Mouse (Mus musculus): Measurements from ENCODE around the gene Rps11.

The Rps11 gene

DNA sequence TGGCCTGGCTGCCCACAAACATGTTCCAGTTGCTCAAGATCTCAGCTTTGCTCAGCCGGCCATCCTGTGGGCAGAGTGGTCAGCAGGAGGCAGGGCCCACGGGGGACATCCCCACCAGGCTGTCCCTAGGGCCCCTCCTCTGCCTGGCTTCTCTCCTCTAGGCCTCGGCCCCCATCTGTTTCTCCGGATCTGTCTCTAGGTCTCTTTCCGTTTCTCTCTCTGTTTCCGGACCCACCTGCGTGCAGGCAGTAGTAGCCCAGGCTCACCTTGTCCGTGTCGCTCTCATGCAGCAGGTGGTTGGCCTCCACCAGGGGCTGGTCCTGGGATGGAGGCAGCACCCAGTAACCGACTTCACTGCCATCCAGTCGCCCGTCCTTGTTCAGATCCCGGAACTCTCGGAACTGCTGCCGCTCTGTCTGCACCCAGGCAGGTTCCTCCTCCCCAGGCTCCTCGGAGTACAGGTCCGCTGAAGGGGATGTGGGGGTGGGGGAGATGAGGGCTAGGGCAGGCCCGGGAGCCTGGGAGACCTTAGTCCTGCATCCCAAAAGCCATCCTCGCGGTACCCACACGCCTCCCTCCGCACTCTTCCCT lies 40.8 kb downstream of the Rps11 start:
- no peak for DNase-seq (ENCODE audit: low spot score)

DNA sequence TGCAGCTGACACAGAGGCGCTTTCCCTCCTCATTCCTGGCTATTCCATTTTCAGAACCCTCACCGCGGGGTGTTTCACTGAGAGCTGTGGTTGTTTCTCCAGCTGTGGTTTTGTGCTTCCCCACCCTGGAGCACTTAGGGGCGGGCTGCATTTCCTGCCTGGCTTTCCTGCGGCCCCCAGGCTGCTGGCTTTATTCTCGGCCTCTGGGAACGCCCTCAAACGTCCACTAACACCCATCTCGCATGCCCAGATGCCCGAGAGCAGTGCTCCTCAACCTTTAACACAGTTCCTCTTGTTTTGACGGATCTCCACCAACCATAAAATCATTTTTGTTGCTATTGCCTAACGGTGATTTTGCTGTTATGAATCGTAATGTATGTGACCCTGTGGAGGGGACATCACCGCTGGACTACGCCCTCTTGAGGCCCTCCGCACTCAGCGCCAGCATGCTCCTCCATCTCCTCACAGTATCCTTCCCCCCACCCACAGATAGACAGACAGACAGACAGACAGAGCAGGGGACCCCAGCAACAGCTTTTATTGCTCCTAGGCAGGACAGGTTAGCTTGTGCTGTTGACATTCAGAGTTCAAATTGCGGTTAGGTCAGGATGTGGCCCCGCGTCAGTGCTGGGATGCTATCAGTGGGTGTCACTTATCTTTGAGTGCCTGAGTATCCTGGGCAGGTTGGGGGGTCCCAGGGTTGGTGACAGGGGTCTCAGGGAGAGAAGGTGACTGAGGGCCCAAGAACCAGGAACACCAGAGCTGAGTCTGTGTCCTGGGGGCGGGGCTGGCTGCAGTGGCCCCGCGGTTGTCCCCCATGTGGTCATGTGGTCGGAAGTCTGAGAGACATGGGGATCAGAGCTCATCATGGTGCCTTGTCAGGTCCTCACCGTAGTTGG lies 41.6 kb downstream of the Rps11 start:
- DNase-seq (ENCODE audit: low spot score): no peak

DNA sequence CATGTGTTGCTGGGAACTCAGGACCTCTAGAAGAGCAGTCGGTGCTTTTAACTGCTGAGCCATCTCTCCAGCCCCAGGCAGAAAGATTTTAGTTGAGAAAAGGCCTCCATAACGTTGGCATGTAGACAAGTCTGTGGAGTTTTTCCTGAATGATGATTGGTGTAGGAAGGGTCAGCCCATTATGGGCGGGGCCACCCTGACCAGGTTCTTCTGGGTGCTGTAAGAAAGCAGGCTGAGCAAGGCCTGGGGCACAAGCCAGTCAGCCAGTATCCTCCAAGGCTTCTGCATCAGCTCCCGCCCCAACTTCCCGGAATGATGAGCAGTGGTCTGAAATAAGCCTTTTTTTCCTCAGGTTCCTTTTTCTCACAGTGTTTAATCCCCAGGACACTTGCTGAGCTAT lies 43.2 kb downstream of the Rps11 start:
- no peak for DNase-seq (ENCODE audit: low spot score)

DNA sequence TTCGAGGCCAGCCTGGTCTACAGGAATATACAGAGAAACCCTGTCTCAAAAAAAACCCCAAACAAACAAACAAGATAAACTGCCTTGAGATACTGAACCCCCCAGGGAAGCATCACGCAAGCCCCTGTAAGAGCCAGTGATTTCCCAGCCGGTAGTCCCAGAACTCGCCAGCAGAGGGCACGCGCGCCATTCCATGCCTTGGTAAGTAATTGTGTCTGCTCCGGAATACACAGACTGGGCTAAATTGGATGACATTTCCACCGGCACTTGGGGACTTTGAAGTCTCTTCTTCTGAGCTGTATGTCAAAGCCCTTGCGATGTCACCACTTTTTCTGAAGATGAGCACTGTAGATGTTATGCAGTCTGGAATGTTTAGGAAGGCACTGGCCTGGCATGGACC lies 44.4 kb downstream of the Rps11 start:
- DNase-seq (ENCODE audit: low spot score): peak; percentile 97

DNA sequence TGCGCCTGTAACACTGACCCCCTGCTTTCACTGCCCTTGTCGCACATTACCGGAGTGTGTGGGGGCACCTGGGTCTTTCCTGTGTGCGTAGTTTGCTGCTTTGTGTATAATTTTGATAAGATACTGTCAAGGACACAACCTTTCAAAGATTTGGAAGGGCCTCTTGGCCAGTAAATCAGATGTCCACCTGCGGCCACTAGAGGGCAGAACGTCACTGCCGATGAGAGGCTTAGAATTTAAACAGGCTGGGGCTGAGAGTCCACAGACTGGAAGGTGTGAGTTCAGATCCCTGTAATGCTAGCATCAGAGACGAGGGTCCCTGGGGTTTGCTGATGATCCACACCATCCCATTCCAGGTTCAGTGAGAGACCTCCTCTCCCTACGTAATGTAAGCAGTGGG lies 45.7 kb downstream of the Rps11 start:
- DNase-seq (ENCODE audit: low spot score): peak; percentile 80

DNA sequence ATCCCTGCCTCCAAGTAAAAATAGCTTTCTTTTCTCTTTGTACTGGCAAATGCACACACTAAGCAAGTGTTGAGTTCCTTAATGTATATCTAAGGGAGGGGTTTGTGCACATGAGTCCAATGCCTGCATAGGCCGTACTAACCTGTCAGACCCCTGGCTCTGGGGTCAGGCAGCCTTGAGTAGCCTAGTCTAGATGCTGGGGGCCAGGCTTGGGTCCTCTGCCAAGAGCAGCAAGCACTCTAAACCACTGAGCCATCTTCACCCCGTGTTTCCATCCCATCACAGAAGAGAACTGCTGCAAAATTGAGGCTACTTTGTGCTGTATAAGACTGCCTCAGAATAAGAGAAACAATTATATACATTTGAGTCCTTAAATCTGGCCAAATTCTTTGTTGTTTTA lies 46.4 kb downstream of the Rps11 start:
- no peak for DNase-seq (ENCODE audit: low spot score)

DNA sequence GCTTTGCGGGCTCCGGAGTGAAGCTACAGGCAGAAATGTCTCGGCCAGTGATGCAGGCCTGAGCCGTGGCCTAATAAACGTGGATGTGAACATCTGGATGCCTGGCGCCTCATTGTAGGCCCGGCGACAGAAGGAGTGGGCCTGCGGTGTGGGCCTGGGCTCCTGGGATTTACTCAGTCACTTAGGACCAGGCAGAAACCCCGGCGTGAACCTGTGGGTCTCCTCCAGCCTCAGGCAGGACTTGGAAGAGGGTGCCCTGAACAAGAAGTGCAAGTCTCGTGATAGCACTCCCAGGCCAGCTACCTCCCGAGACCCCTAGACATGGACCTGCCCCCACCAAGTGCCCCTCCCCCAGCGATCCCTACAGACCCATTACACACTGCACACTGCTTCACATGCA lies 46.9 kb downstream of the Rps11 start:
- no peak for DNase-seq (ENCODE audit: low spot score)

DNA sequence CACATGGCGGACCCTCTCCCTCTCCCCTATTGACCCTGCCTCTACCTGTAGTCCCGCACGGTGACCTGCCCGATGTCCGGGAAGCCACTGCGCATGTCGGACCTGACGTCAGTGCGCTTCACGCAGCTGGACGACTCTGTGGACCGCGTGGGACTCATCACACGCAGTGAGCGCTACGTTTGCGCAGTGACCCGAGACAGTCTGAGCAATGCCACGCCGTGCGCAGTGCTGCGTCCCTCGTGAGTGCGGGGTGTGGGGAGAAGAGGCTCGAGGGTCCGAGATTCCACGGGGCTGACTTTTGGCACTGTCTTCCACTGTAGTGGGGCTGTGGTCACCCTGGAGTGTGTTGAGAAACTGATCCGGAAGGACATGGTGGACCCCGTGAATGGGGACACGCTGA lies 47.7 kb downstream of the Rps11 start:
- no peak for DNase-seq (ENCODE audit: low spot score)

DNA sequence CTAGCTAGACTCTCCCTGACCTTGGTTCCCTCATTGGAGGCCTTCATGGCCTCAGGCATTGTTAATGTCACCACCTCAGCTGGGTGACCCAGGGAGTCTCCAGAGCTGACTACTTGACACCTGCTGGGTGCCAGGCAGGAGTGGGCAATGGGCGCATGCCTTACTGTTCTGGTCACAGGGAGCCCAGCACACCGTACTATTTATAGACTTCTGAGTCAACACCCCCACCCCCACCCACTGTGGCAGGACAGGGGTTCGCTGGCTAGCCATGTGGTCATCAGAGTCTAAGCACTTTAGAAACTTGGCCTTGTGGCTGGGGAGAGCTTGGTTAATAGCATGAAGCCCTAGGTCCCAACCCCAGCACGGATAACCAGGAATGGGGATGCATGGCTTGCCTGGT lies 48.8 kb downstream of the Rps11 start:
- DNase-seq (ENCODE audit: low spot score): no peak

DNA sequence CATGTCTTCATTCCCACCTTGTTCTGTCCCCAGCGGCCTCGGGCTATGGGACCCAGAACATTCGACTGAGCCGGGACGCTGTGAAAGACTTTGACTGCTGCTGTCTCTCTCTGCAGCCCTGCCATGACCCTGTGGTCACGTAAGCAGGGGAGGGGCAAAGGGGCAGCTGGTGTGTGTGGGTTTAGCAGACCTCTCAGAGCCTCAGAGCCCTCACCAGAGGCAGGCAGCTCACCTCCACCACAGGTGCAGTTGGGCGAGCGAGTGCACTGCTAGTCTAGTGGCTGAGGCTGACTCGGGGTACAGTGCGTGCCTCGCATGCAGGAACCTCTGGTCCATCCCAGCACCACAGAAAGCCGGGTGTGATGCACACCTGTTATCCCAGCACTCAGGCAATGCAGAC lies 50.3 kb downstream of the Rps11 start:
- no peak for DNase-seq (ENCODE audit: low spot score)

DNA sequence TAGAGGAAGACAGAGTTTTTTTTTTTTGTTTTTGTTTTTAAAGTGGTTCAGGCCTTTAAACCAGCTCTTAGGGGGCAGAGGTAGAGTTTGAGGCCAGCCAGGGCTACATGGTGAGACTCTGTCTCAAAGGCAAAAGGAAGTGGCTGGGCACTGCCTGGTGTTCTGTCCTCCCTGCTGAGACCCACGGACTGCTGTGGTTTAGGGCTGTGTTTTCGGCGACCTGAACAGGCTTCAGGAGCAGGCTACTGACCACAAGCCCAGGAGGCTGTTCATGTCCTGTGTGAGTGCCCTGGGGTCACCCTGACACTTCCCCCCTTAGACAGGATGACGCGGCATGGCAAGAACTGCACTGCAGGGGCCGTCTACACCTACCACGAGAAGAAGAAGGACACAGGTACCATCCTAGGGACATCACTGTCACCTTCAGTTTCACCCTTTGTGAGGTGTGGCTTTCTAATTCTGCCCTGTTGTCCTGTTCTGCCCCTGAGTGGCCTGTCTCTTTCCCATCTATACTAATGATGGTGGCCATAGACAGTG lies 51.0 kb downstream of the Rps11 start:
- DNase-seq (ENCODE audit: low spot score): no peak
